Mouse (Mus musculus): ENCODE data around the gene Tesc.

GRCm38 (mm10) chr5:118099069-118099869, 71.7 kb downstream of the Tesc start:
- TF ChIP-seq POLR2A (IDR thresholded peaks at IDR 0.05; ENCODE audit: control insufficient read depth, extremely low read depth, insufficient read depth, low read length, poor library complexity) (no peak), CTCF (IDR thresholded peaks at IDR 0.05; ENCODE audit: borderline replicate concordance, control insufficient read depth, extremely low read depth, insufficient read depth, low read length, poor library complexity) (no peak)
